Mouse (Mus musculus) testis, adult 2 months (tissue): Measurements from ENCODE around the gene Cdk8. TPM values are rescaled to one million over a fixed set of nuclear protein-coding genes. Genes with fewer than 3 reads are reported as not detected.

ENCODE experiments used
- H3K27ac ChIP-seq: fragments of 200-500 bp; 2 replicates; pipeline ENCODE4 v1.5.1; 2012; ENCODE audit warnings: low read depth, low read length; ENCODE audit not compliant: control insufficient read depth, insufficient read depth
- H3K27me3 ChIP-seq: fragments of 200-500 bp; 2 replicates; pipeline ENCODE4 v1.6.1; 2012; ENCODE audit warnings: mild to moderate bottlenecking, low read length, moderate library complexity; ENCODE audit not compliant: control insufficient read depth, insufficient read depth
- H3K36me3 ChIP-seq: fragments of 200-500 bp; 2 replicates; pipeline ENCODE4 v1.6.1; 2012; ENCODE audit warnings: mild to moderate bottlenecking, low read length; ENCODE audit not compliant: control insufficient read depth, insufficient read depth
- H3K4me1 ChIP-seq: fragments of 200-500 bp; 2 replicates; pipeline ENCODE4 v1.6.1; 2012; ENCODE audit warnings: low read length; ENCODE audit not compliant: control insufficient read depth, insufficient read depth
- H3K4me3 ChIP-seq: fragments of 200-500 bp; 2 replicates; pipeline ENCODE4 v1.5.1; 2012; ENCODE audit warnings: low read depth, mild to moderate bottlenecking, low read length, moderate library complexity, mixed read lengths; ENCODE audit not compliant: control insufficient read depth
- CTCF ChIP-seq: fragments of 200-500 bp; IDR thresholded peaks from 2 replicates; pipeline ENCODE4 v1.5.1; 2012; ENCODE audit warnings: low read depth, mild to moderate bottlenecking, inconsistent platforms, low read length, moderate library complexity; ENCODE audit not compliant: control insufficient read depth, insufficient read depth, insufficient replicate concordance
- POLR2A ChIP-seq: fragments of 200-500 bp; IDR thresholded peaks from 2 replicates; pipeline ENCODE4 v1.6.1; 2012; ENCODE audit warnings: low read depth, mild to moderate bottlenecking, inconsistent platforms, low read length, moderate library complexity; ENCODE audit not compliant: control insufficient read depth
- polyA plus RNA-seq: library from polyadenylated mRNA; depleted of rRNA; stranded (reverse); fragments of >200 nt; gene quantifications from 2 replicates; pipeline ENCODE4 v1.2.3, GENCODE M21; 2012

The Cdk8 gene
- polyA plus RNA-seq, 1 experiment, result 19.1 TPM

DNA sequence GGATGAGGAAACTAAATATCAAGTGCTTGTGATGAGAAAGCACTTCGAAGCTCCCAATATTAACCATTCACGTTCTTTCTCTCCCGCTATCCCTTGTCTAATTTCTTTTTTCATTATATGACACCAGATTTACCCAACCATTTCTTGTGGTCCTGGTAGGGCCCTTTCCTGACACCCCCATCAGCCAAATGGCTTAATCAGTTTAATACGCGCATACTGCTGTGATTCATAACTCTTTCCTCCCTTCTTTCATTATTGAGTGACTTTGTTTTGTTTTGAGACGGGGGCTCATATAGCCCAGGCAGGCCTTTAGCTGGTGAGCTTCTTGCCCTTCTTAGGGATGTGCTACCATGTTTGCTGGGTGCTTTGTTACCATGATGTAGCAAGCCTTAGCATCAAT is 9.3 kb upstream of the Cdk8 start:
- H3K27ac ChIP-seq, result peak overlapping the region; percentile 96

DNA sequence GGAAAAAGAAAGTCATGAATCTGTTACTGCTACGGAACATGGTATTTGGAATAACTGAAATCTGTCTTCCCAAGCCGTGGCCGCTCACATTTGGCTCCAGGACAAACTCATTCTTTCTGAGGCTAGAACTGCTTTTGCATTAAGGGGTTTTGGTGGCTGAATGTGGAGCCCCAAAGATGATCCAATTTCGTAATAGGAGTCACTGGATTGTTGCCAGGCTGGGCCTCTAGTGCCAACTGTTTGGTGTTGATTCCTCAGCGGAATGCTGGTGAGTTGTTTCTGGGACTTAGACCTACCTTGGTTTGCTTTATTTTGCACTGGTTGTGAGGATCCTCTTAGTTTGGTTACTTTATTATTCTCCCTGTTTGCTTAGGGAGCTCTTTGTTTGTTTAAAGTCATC is 7.2 kb upstream of the Cdk8 start:
- H3K27ac ChIP-seq, result no peak overlapping the region
- H3K4me1 ChIP-seq, result no peaks in the 10 kb centered on the region
- no peaks in the 10 kb centered on the region for H3K27me3 ChIP-seq
- H3K36me3 ChIP-seq, result no peaks in the 10 kb centered on the region
- H3K4me3 ChIP-seq, result no peak overlapping the region
- TF ChIP-seq CTCF, result no peak
- TF ChIP-seq POLR2A, result no peak

More for the DNA sequence above, 9.3 kb upstream of the Cdk8 start:
- H3K4me1 ChIP-seq, result no peaks in the 10 kb centered on the region
- H3K27me3 ChIP-seq, result no peaks in the 10 kb centered on the region
- peak overlapping the region; percentile 94; the same call in 1 of the 2 replicates for H3K4me3 ChIP-seq
- no peak for TF ChIP-seq POLR2A
- no peak for TF ChIP-seq CTCF
- H3K36me3 ChIP-seq, result no peaks in the 10 kb centered on the region

GRCm38 (mm10) chr5:146227496-146227895 is 3.5 kb upstream of the Cdk8 start:
- H3K4me3 ChIP-seq, result no peak overlapping the region
- H3K27me3 ChIP-seq, result no peaks in the 10 kb centered on the region
- H3K27ac ChIP-seq, result no peak overlapping the region
- TF ChIP-seq POLR2A, result no peak
- TF ChIP-seq CTCF, result no peak
- peaks cover 3% of the 10 kb centered on the region for H3K4me1 ChIP-seq
- no peaks in the 10 kb centered on the region for H3K36me3 ChIP-seq

DNA sequence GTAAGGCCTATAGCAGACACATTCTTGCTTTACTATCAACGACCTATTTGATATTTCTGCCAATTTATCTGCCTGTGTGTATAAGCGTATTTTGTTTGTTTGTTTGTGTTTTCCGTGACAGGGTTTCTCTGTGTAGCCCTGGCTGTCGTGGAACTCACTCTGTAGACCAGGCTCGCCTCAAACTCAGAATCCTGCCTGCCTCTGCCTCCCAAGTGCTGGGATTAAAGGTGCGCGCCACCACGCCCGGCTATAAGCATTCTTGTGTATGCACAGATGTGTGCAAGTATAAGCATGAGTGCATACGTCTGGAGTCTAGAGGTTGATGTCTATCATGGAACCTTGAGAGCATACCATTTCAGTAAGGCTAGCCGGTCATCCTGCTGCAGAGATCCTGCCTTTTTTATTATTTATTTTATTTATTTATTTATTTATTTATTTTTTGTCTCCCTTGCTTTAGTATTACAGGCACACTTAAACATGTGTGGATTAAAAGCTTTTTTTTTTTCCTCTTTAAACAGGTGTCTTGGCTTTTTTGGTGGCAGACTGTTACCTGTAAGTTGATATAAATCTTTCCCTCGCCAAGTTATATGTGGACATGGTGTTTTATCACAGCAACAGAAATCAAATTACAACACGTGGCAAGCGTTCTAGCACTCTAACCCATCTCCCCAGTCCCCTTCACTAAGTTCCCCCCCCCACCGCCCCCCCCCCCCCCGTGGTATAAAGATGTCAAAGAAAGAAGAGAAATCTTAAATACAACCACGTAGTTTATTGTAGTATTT is 970 bp upstream of the Cdk8 start:
- TF ChIP-seq CTCF (no peak), POLR2A (no peak)
- Histone ChIP-seq H3K36me3 (no peaks in the 10 kb centered on the region), H3K4me3 (no peak overlapping the region), H3K4me1 (peaks cover 3% of the 10 kb centered on the region), H3K27me3 (no peaks in the 10 kb centered on the region), H3K27ac (no peak overlapping the region)

GRCm38 (mm10) chr5:146231655-146231996 is 596 bp downstream of the Cdk8 start:
- H3K27me3 ChIP-seq, result no peaks in the 10 kb centered on the region
- no peak for TF ChIP-seq POLR2A
- TF ChIP-seq CTCF, result no peak
- peaks cover 3% of the 10 kb centered on the region for H3K4me1 ChIP-seq
- H3K4me3 ChIP-seq, result peak overlapping the region; percentile 97
- H3K27ac ChIP-seq, result peak overlapping the region; percentile 49
- no peaks in the 10 kb centered on the region for H3K36me3 ChIP-seq

DNA sequence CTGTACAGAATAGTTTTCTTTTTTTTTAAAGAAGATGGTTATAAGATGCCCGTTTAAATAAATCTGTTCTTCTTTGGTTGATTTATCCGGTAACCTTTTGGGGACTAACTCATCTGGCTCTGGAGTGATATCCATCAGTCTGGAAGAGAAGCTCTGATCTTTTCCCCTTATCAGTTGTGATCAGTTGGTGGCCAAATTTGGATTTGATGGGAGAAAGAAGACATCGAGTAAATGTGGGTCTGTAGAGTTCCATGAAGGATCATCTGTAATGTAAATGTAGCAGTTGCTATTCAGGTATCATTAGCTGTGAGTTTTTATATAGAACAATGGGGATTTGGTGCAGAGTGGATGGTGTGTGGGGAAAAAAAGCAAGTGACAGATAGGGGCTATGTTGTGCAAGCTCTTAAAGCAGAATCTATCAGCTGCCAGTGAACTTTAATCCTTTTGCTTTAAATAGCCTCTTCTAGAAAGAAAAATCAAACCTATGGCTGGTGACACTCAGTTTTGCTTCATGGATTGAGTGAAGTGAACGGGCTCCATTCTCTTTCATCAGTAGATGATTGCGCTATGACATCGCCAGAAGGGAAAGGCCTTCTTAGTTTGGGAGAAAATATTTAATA is 1.1 kb downstream of the Cdk8 start:
- no peak overlapping the region for H3K4me3 ChIP-seq
- H3K27ac ChIP-seq, result no peak overlapping the region
- no peaks in the 10 kb centered on the region for H3K36me3 ChIP-seq
- no peaks in the 10 kb centered on the region for H3K27me3 ChIP-seq
- H3K4me1 ChIP-seq, result peaks cover 3% of the 10 kb centered on the region
- TF ChIP-seq CTCF (no peak), POLR2A (no peak)

DNA sequence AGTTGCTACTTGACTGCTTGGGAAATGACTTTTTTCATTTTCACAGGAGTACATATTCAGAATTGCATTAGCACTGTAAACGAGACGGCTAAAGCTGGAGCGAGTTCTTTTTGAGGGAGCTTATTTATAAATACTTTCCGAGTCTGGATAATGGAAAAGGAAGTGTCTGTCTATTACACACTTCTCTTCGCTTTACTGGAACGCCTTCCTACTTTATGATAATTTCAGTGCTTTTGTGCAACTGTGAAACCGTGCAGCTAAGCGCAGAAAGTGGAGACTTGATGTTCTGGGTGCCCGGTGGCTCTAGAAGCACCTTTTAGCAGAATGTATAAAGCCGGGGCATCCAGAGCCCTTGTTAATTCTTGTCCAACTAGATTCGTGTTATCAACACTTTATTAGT is 1.8 kb downstream of the Cdk8 start:
- Histone ChIP-seq H3K27ac (no peak overlapping the region), H3K27me3 (no peaks in the 10 kb centered on the region), H3K36me3 (no peaks in the 10 kb centered on the region), H3K4me3 (no peak overlapping the region), H3K4me1 (peaks cover 3% of the 10 kb centered on the region)
- TF ChIP-seq CTCF (no peak), POLR2A (no peak)

DNA sequence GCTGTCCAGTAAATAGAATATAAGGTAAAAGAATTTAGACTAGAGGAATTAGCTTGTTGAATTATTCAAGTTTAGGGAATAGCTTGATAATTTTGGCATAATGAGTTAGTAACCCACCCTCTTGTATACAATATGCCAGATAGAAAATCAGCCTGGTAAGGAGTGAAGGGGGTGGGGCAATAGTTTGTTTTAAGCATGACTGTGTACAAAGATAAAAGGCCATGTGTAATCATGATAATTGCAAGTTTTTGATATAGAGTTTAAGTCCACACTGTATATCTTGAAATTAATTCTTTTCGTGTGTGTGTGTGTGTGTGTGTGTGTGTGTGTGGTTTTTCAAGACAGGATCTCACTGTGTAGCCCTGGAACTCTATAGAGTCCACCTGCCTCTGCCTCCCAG is 3.3 kb downstream of the Cdk8 start:
- H3K36me3 ChIP-seq, result no peaks in the 10 kb centered on the region
- peaks cover 3% of the 10 kb centered on the region for H3K4me1 ChIP-seq
- no peak overlapping the region for H3K4me3 ChIP-seq
- TF ChIP-seq CTCF (no peak), POLR2A (no peak)
- no peaks in the 10 kb centered on the region for H3K27me3 ChIP-seq
- no peak overlapping the region for H3K27ac ChIP-seq
